Mouse (Mus musculus) cerebellum, postnatal 10 days (tissue): ENCODE results near the gene Dip2c.

Experiments used
- DNase-seq, 2 experiments: peaks; one replicate each; pipeline ENCODE4 v3.0.0; 2021; ENCODE audit warnings: mixed read lengths in 2 of 2

The Dip2c gene

GRCm38 (mm10) chr13:9424434-9424833 lies 148.1 kb downstream of the Dip2c start:
- DNase-seq, result no peak

- DNase-seq, result no peak
These were observed 149.9 kb downstream of the Dip2c start for GRCm38 (mm10) chr13:9426267-9426666.

GRCm38 (mm10) chr13:9426779-9427178 lies 150.5 kb downstream of the Dip2c start:
- DNase-seq, result peak; percentile 17 to 21

- DNase-seq, result no peak
These were observed 153.6 kb downstream of the Dip2c start for GRCm38 (mm10) chr13:9429884-9430283.

GRCm38 (mm10) chr13:9430724-9431123 lies 154.4 kb downstream of the Dip2c start:
- no peak for DNase-seq

- DNase-seq, result no peak
These were observed 155.1 kb downstream of the Dip2c start for GRCm38 (mm10) chr13:9431441-9431840.

- DNase-seq, result peak in 1 of 2 experiments; percentile 9
These were observed 166.7 kb downstream of the Dip2c start for GRCm38 (mm10) chr13:9443066-9443465.

GRCm38 (mm10) chr13:9445533-9446294 lies 169.4 kb downstream of the Dip2c start:
- no peak for DNase-seq

GRCm38 (mm10) chr13:9446448-9447115 lies 170.3 kb downstream of the Dip2c start:
- peak; percentile 82 to 83 for DNase-seq

- no peak for DNase-seq
These were observed 173.9 kb downstream of the Dip2c start for GRCm38 (mm10) chr13:9450276-9450675.

- DNase-seq, result no peak
These were observed 175.6 kb downstream of the Dip2c start for GRCm38 (mm10) chr13:9451952-9452351.

GRCm38 (mm10) chr13:9454426-9455177 lies 178.3 kb downstream of the Dip2c start:
- no peak for DNase-seq

GRCm38 (mm10) chr13:9455979-9456378 lies 179.7 kb downstream of the Dip2c start:
- no peak for DNase-seq

- DNase-seq, result no peak
These were observed 181.3 kb downstream of the Dip2c start for GRCm38 (mm10) chr13:9457420-9458308.

GRCm38 (mm10) chr13:9464457-9464856 lies 188.1 kb downstream of the Dip2c start:
- peak; percentile 29 to 37 for DNase-seq

- peak; percentile 82 to 90 for DNase-seq
These were observed 190.9 kb downstream of the Dip2c start for GRCm38 (mm10) chr13:9467216-9467615.

GRCm38 (mm10) chr13:9473383-9473782 lies 197.1 kb downstream of the Dip2c start:
- DNase-seq, result no peak

GRCm38 (mm10) chr13:9481722-9482121 lies 205.4 kb downstream of the Dip2c start:
- no peak for DNase-seq

GRCm38 (mm10) chr13:9489696-9490095 lies 213.4 kb downstream of the Dip2c start:
- no peak for DNase-seq

GRCm38 (mm10) chr13:9494726-9495125 lies 218.4 kb downstream of the Dip2c start:
- peak; percentile 6 to 20 for DNase-seq

- DNase-seq, result peak; percentile 10 to 19
These were observed 228.0 kb downstream of the Dip2c start for GRCm38 (mm10) chr13:9504118-9504856.

- DNase-seq, result no peak
These were observed 262.2 kb downstream of the Dip2c start for GRCm38 (mm10) chr13:9538556-9538955.
